In the genomic region with DNA sequence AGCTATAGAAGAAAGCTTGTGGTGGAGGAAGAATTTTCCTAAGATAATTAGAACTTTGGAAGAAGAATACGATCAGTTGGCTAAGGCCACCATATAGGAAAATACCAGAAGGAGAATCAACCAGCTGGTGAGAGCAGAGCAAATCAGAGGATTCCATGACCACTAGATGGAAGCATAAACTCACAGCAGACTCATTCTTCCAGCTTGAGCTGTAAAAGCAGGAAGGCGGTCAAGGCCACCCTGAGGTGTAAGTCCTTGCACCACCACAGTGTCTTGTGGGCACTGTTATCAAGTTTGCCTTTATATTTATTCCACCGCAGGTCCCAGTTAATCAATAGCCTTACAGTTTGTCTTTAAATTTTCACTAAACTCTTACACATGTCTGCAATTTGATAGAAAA, we compare ENCODE assay signal across 8 mouse cellular contexts.
DNase-seq lines count a peak whose midpoint lies in the region; ATAC-seq and TF ChIP-seq lines count a peak whose summit lies in the region.

No protein-coding gene starts in this region.

- DNase-seq in limb, embryonic 11.5 days (ENCODE audit: low spot score): peak; percentile 50
- no peak for DNase-seq in limb, embryonic 10.5 days (ENCODE audit: low spot score)
- peak; percentile 19 for DNase-seq in c-Kit-positive CD71-negative TER-119-negative erythroid progenitor cells, embryonic 14.5 days (ENCODE audit: low read depth)
- DNase-seq in induced T-regulatory cell, adult 2 months (ENCODE audit: low read depth): peak; percentile 26
- peak; percentile 36 for DNase-seq in liver, adult 2 months (ENCODE audit: extremely low read depth, low read depth, low spot score)
- no peak for DNase-seq in urinary bladder, postnatal 4 days (ENCODE audit: low spot score in 2 of 2)

- H3K9me3 ChIP-seq in limb, embryonic 11.5 days (ENCODE audit: control insufficient read depth, low read length): no peaks in the 10 kb centered on the region
- no peaks in the 10 kb centered on the region for H3K9me3 ChIP-seq in limb, embryonic 10.5 days (replicated peaks)
- no peaks in the 10 kb centered on the region for H3K9me3 ChIP-seq in forebrain, embryonic 13.5 days (replicated peaks)
- no peaks in the 10 kb centered on the region for H3K9me3 ChIP-seq in neural tube, embryonic 15.5 days (replicated peaks)

- no peaks in the 10 kb centered on the region for H3K4me1 ChIP-seq in limb, embryonic 11.5 days (ENCODE audit: control insufficient read depth, insufficient read depth, low read length)
- peaks cover 3% of the 10 kb centered on the region for H3K4me1 ChIP-seq in limb, embryonic 10.5 days
- H3K4me1 ChIP-seq in forebrain, embryonic 13.5 days: no peaks in the 10 kb centered on the region
- H3K4me1 ChIP-seq in liver, adult 2 months (ENCODE audit: control insufficient read depth, insufficient read depth, low read length): no peaks in the 10 kb centered on the region
- no peaks in the 10 kb centered on the region for H3K4me1 ChIP-seq in neural tube, embryonic 15.5 days

- H3K79me2 ChIP-seq in liver, adult 2 months (ENCODE audit: control insufficient read depth, insufficient read depth, low read length): no peaks in the 10 kb centered on the region

- peak; percentile 55 for TF ChIP-seq CTCF in liver, adult 2 months (IDR thresholded peaks at IDR 0.05; ENCODE audit: low read depth, low read length)

- no peak overlapping the region for H3K9ac ChIP-seq in limb, embryonic 11.5 days (ENCODE audit: low read length)
- no peak overlapping the region for H3K9ac ChIP-seq in forebrain, embryonic 13.5 days
- no peak overlapping the region for H3K9ac ChIP-seq in liver, adult 2 months (ENCODE audit: low read depth, low read length)
- H3K9ac ChIP-seq in neural tube, embryonic 15.5 days (replicated peaks): no peak overlapping the region

- 35% methylated on average over 3 of the region's 3 CpGs for WGBS in limb, embryonic 11.5 days
- WGBS in limb, embryonic 10.5 days: 45% methylated on average over 3 of the region's 3 CpGs
- WGBS in forebrain, embryonic 13.5 days: 28% methylated on average over 3 of the region's 3 CpGs
- WGBS in liver, adult 2 months: 37% methylated on average over 3 of the region's 3 CpGs
- WGBS in neural tube, embryonic 15.5 days: 30% methylated on average over 3 of the region's 3 CpGs

- TF ChIP-seq POLR2A in liver, adult 2 months (IDR thresholded peaks at IDR 0.05; ENCODE audit: extremely low read depth, insufficient read depth, low read length): no peak

- peak; percentile 39; the same call in 1 of the 2 replicates for ATAC-seq in limb, embryonic 11.5 days (ENCODE audit: insufficient number of reproducible peaks, low FRiP score, low TSS enrichment, low read depth)
- ATAC-seq in forebrain, embryonic 13.5 days: peak; percentile 96
- ATAC-seq in neural tube, embryonic 15.5 days (ENCODE audit: low FRiP score): peak; percentile 90

- H3K4me3 ChIP-seq in limb, embryonic 11.5 days (ENCODE audit: low read depth, low read length): no peak overlapping the region
- H3K4me3 ChIP-seq in limb, embryonic 10.5 days: no peak overlapping the region
- no peak overlapping the region for H3K4me3 ChIP-seq in forebrain, embryonic 13.5 days
- no peak overlapping the region for H3K4me3 ChIP-seq in liver, adult 2 months (ENCODE audit: insufficient read depth, low read depth, low read length)
- no peak overlapping the region for H3K4me3 ChIP-seq in neural tube, embryonic 15.5 days (replicated peaks)

- no peak overlapping the region for H3K4me2 ChIP-seq in limb, embryonic 11.5 days (ENCODE audit: low read depth, severe bottlenecking)
- H3K4me2 ChIP-seq in forebrain, embryonic 13.5 days: no peak overlapping the region
- no peak overlapping the region for H3K4me2 ChIP-seq in neural tube, embryonic 15.5 days

- no peak overlapping the region for H3K27ac ChIP-seq in limb, embryonic 11.5 days (replicated peaks; ENCODE audit: low read depth, low read length)
- H3K27ac ChIP-seq in limb, embryonic 10.5 days: no peak overlapping the region
- no peak overlapping the region for H3K27ac ChIP-seq in forebrain, embryonic 13.5 days
- H3K27ac ChIP-seq in liver, adult 2 months (replicated peaks; ENCODE audit: insufficient read depth, low read depth, low read length): no peak overlapping the region
- no peak overlapping the region for H3K27ac ChIP-seq in neural tube, embryonic 15.5 days (replicated peaks)

- no peaks in the 10 kb centered on the region for H3K36me3 ChIP-seq in limb, embryonic 11.5 days (ENCODE audit: control insufficient read depth, insufficient read depth, low read length)
- H3K36me3 ChIP-seq in limb, embryonic 10.5 days: no peaks in the 10 kb centered on the region
- H3K36me3 ChIP-seq in forebrain, embryonic 13.5 days (ENCODE audit: poor library complexity, severe bottlenecking): no peaks in the 10 kb centered on the region
- H3K36me3 ChIP-seq in liver, adult 2 months (ENCODE audit: control insufficient read depth, insufficient read depth, low read length): no peaks in the 10 kb centered on the region
- no peaks in the 10 kb centered on the region; the same call in 1 of the 2 replicates for H3K36me3 ChIP-seq in neural tube, embryonic 15.5 days

- H3K27me3 ChIP-seq in limb, embryonic 11.5 days (ENCODE audit: control insufficient read depth, insufficient read depth, low read length): no peaks in the 10 kb centered on the region
- no peaks in the 10 kb centered on the region for H3K27me3 ChIP-seq in limb, embryonic 10.5 days (ENCODE audit: low read depth, poor library complexity, severe bottlenecking)
- no peaks in the 10 kb centered on the region for H3K27me3 ChIP-seq in forebrain, embryonic 13.5 days
- no peaks in the 10 kb centered on the region for H3K27me3 ChIP-seq in liver, adult 2 months (ENCODE audit: control insufficient read depth, insufficient read depth, low read length)
- no peaks in the 10 kb centered on the region for H3K27me3 ChIP-seq in neural tube, embryonic 15.5 days (replicated peaks)

Comparison
In these comparisons a context has a peak if more than half of its experiments do, and no peak if none do; other contexts are left out.
1. DNase-seq: peak in limb, embryonic 11.5 days (single experiment), c-Kit-positive CD71-negative TER-119-negative erythroid progenitor cells, embryonic 14.5 days (single experiment), induced T-regulatory cell, adult 2 months (single experiment) and liver, adult 2 months (single experiment); none in limb, embryonic 10.5 days (single experiment) and urinary bladder, postnatal 4 days (0 of 2).
2. ATAC-seq: peak in every context shown above with its lines; median percentile 96 in forebrain, embryonic 13.5 days; 90 in neural tube, embryonic 15.5 days; 39 in limb, embryonic 11.5 days.